Mouse (Mus musculus) C2C12 (cell line): ENCODE data around the gene Zyg11b.

ENCODE experiments used
- CEBPB ChIP-seq: IDR thresholded peaks from one replicate; pipeline ENCODE4 v1.6.1; 2011; ENCODE audit warnings: low read depth, mild to moderate bottlenecking, control low read depth, moderate library complexity
- CTCF ChIP-seq: IDR thresholded peaks from one replicate; pipeline ENCODE4 v1.5.1; 2011; ENCODE audit not compliant: control insufficient read depth, insufficient read depth, insufficient read length
- FOSL1 ChIP-seq: IDR thresholded peaks from one replicate; pipeline ENCODE4 v1.8.0; 2011; ENCODE audit warnings: mild to moderate bottlenecking, low read length; ENCODE audit not compliant: poor library complexity, insufficient read depth, severe bottlenecking
- MAX ChIP-seq: IDR thresholded peaks from one replicate; pipeline ENCODE4 v1.6.1; 2011; ENCODE audit warnings: mild to moderate bottlenecking, control low read depth
- MYOD1 ChIP-seq: IDR thresholded peaks from one replicate; pipeline ENCODE4 v1.6.1; 2011; ENCODE audit warnings: low read depth; ENCODE audit not compliant: control insufficient read depth, insufficient read length
- MYOG ChIP-seq: IDR thresholded peaks from one replicate; pipeline ENCODE4 v1.6.1; 2011; ENCODE audit not compliant: control insufficient read depth, insufficient read length; ENCODE audit errors: extremely low read depth
- USF1 ChIP-seq: IDR thresholded peaks from one replicate; pipeline ENCODE4 v1.6.1; 2011; ENCODE audit warnings: low read depth, mild to moderate bottlenecking, control low read depth, moderate library complexity

DNA sequence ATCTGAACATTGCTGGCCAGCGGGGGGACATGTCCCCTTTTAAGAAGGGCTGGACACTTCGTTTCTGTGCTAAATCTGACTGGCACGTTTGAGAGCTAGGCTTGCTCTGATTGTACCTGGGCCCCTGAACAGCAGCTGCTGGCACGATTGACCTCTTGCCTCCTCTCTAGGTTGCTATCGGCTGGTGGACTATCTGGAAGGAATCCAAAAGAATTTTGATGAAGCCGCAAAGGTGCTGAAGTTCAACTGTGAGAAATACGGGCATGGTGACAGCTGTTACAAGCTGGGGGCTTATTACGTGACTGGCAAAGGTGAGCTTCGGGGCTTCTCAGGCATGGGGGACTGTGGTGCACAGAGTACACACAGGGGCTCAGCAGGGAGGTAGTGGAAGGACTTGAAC is 31.1 kb upstream of the Zyg11b start:
- TF ChIP-seq USF1: no peak
- TF ChIP-seq CTCF: no peak
- TF ChIP-seq MAX: no peak
- no peak for TF ChIP-seq MYOD1
- TF ChIP-seq CEBPB: no peak
- no peak for TF ChIP-seq FOSL1
- no peak for TF ChIP-seq MYOG
